Mouse (Mus musculus) ES-E14 (cell line): ENCODE data around the gene Fth1.

Experiments
- CHD2 ChIP-seq: IDR thresholded peaks from 2 replicates; pipeline ENCODE4 v1.6.1; 2014; ENCODE audit warnings: mild to moderate bottlenecking, low read depth, low read length, inconsistent platforms
- ZC3H11A ChIP-seq: IDR thresholded peaks from 2 replicates; pipeline ENCODE4 v1.6.1; 2012; ENCODE audit warnings: low read depth, mild to moderate bottlenecking, inconsistent platforms, low read length, borderline replicate concordance

DNA sequence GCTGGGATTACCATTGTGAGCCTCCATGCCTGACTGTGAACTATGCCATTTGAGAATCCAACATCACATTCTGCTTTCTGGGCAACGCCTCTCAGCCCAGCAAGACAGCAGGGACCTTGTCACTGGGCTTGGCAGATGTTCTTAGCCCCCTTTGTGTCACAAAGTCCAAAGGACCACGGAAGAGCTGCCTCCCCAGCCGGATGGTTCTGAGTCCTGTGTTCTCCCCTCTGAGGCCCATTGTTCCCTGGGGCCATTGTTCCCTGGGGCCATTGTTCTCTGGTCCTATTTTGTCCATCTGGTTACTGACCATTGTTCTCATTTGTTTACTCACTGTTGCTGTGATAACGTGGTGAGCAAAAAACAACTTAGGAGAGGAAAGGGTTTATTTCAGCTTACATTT is 39.5 kb upstream of the Fth1 start:
- no peak for TF ChIP-seq ZC3H11A
- no peak for TF ChIP-seq CHD2
